Mouse (Mus musculus) forebrain, embryonic 14.5 days (tissue): ENCODE measurements at regions not wholly inside any gene's neighbourhood (a gene's known extent, or its start where the extent isn't known, plus 50 kb on each side); places are given as distances from the start of the nearest gene placed in this dataset.
A peak's percentile ranks its signal among the peaks of the same experiment; 100 is the strongest.

ENCODE experiments used
- ATAC-seq: fragments of 200-750 bp; cut with Nextera tagmentation; 2 replicates; pipeline ENCODE4 v1.8.0; 2017; ENCODE audit warnings: mild to moderate bottlenecking, moderate library complexity
- DNase-seq: peaks from one replicate; pipeline ENCODE4 v3.0.0-alpha.2; 2015; ENCODE audit warnings: low spot score
- H3K27ac ChIP-seq: fragments of 300-500 bp; sonication (generic); 2 replicates; pipeline ENCODE4 v1.5.1; 2014; ENCODE audit warnings: low read depth, mild to moderate bottlenecking, control low read depth, low read length, moderate library complexity
- H3K27me3 ChIP-seq: fragments of 300-500 bp; sonication (generic); replicated peaks from 2 replicates; pipeline ENCODE4 v1.6.1; 2014; ENCODE audit warnings: low read length, control low read depth, mixed read lengths; ENCODE audit not compliant: control insufficient read depth, insufficient read depth
- H3K36me3 ChIP-seq: fragments of 300-500 bp; sonication (generic); 2 replicates; pipeline ENCODE4 v1.6.1; 2014; ENCODE audit warnings: low read length, control low read depth; ENCODE audit not compliant: control insufficient read depth, insufficient read depth
- H3K4me1 ChIP-seq: fragments of 300-500 bp; sonication (generic); 2 replicates; pipeline ENCODE4 v1.6.1; 2014; ENCODE audit warnings: antibody characterized with exemption, low read length, control low read depth; ENCODE audit not compliant: control insufficient read depth, insufficient read depth
- H3K4me2 ChIP-seq: fragments of 300-500 bp; sonication (generic); 2 replicates; pipeline ENCODE4 v1.6.1; 2014; ENCODE audit warnings: mild to moderate bottlenecking, control low read depth, low read length
- H3K4me3 ChIP-seq: fragments of 300-500 bp; sonication (generic); 2 replicates; pipeline ENCODE4 v1.5.1; 2014; ENCODE audit warnings: low read depth, low read length, control low read depth
- H3K9ac ChIP-seq: fragments of 300-500 bp; sonication (generic); 2 replicates; pipeline ENCODE4 v1.6.1; 2014; ENCODE audit warnings: mild to moderate bottlenecking, low read length, control low read depth, moderate library complexity
- H3K9me3 ChIP-seq: fragments of 300-500 bp; sonication (generic); replicated peaks from 2 replicates; pipeline ENCODE4 v1.6.1; 2016; ENCODE audit warnings: low read length, control low read depth, mixed read lengths; ENCODE audit not compliant: control insufficient read depth
- WGBS: fragments of 180-500 bp; shearing (Covaris S2); extraction: QIAGEN DNeasy Blood & Tissue Kit; methylation state at CpG from one replicate; pipeline ENCODE4 v1.1.7; 2014; 5-methylcytosine and 5-hydroxymethylcytosine counted together

DNA sequence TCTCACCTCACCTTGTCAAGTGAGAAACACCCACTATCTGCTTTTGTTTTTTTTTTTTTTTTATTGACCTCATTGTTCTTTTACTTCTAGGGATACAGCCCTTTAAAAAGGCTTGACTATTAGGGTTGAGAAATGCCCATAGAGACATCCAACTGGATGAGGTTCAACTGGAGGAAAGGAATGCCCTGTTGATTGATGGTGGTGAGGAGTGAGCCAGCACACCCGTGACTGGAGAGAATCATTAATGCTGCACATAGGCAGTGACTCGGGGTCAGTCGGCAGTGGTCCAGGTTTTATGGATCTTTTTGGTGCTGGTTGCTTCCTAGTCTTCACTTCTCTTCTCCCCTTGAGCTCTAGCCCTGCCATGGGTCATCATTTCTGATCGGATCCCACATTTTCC lies 82.9 kb upstream of the Cryz start:
- H3K9ac ChIP-seq: no peak overlapping the region
- WGBS: 89% methylated on average over 4 of the region's 4 CpGs
- no peak overlapping the region for H3K4me3 ChIP-seq
- no peaks in the 10 kb centered on the region for H3K36me3 ChIP-seq
- ATAC-seq (no peak), DNase-seq (no peak)
- H3K4me1 ChIP-seq: no peaks in the 10 kb centered on the region
- no peaks in the 10 kb centered on the region for H3K9me3 ChIP-seq
- no peaks in the 10 kb centered on the region for H3K27me3 ChIP-seq
- no peak overlapping the region for H3K27ac ChIP-seq
- H3K4me2 ChIP-seq: no peak overlapping the region

- no peak overlapping the region for H3K4me3 ChIP-seq
- DNase-seq (no peak), ATAC-seq (no peak)
- H3K4me2 ChIP-seq: no peak overlapping the region
- H3K9ac ChIP-seq: no peak overlapping the region
- no peaks in the 10 kb centered on the region for H3K27me3 ChIP-seq
- H3K27ac ChIP-seq: no peak overlapping the region
- H3K36me3 ChIP-seq: no peaks in the 10 kb centered on the region
- 42% methylated on average over 3 of the region's 3 CpGs for WGBS
- no peaks in the 10 kb centered on the region for H3K4me1 ChIP-seq
- no peaks in the 10 kb centered on the region for H3K9me3 ChIP-seq
Measured at GRCm38 (mm10) chr3:154510160-154510559, 86.4 kb upstream of the Cryz start.

- Histone ChIP-seq H3K36me3 (no peaks in the 10 kb centered on the region), H3K27me3 (no peaks in the 10 kb centered on the region), H3K4me3 (no peak overlapping the region), H3K9me3 (no peaks in the 10 kb centered on the region), H3K27ac (no peak overlapping the region), H3K4me1 (no peaks in the 10 kb centered on the region), H3K9ac (no peak overlapping the region), H3K4me2 (no peak overlapping the region)
- ATAC-seq: no peak
- 79% methylated on average over 6 of the region's 6 CpGs for WGBS
- DNase-seq: no peak
Measured at GRCm38 (mm10) chr3:154509394-154509793, 87.1 kb upstream of the Cryz start.

GRCm38 (mm10) chr3:154493387-154493920 lies 103.1 kb upstream of the Cryz start:
- no peaks in the 10 kb centered on the region for H3K9me3 ChIP-seq
- no peak overlapping the region for H3K9ac ChIP-seq
- WGBS: 81% methylated on average over 2 of the region's 2 CpGs
- no peak for ATAC-seq
- H3K4me1 ChIP-seq: no peaks in the 10 kb centered on the region
- H3K4me3 ChIP-seq: no peak overlapping the region
- H3K4me2 ChIP-seq: no peak overlapping the region
- DNase-seq: no peak
- no peaks in the 10 kb centered on the region for H3K36me3 ChIP-seq
- no peak overlapping the region for H3K27ac ChIP-seq
- no peaks in the 10 kb centered on the region for H3K27me3 ChIP-seq

GRCm38 (mm10) chr3:154472426-154472825 lies 124.1 kb upstream of the Cryz start:
- Histone ChIP-seq H3K27me3 (no peaks in the 10 kb centered on the region), H3K4me2 (no peak overlapping the region), H3K36me3 (no peaks in the 10 kb centered on the region), H3K9me3 (no peaks in the 10 kb centered on the region), H3K27ac (no peak overlapping the region), H3K4me1 (peaks cover 7% of the 10 kb centered on the region), H3K4me3 (no peak overlapping the region), H3K9ac (no peak overlapping the region)
- no peak for ATAC-seq
- no peak for DNase-seq
- WGBS: 87% methylated on average over 2 of the region's 2 CpGs

GRCm38 (mm10) chr3:154467581-154468374 lies 128.7 kb upstream of the Cryz start:
- Histone ChIP-seq H3K9me3 (no peaks in the 10 kb centered on the region), H3K27me3 (no peaks in the 10 kb centered on the region), H3K4me1 (peaks cover 15% of the 10 kb centered on the region), H3K36me3 (no peaks in the 10 kb centered on the region), H3K4me3 (no peak overlapping the region), H3K9ac (no peak overlapping the region), H3K27ac (no peak overlapping the region), H3K4me2 (no peak overlapping the region)
- peak; percentile 93 for DNase-seq
- ATAC-seq: peak; percentile 91
- WGBS: 21% methylated on average over 13 of the region's 13 CpGs

DNA sequence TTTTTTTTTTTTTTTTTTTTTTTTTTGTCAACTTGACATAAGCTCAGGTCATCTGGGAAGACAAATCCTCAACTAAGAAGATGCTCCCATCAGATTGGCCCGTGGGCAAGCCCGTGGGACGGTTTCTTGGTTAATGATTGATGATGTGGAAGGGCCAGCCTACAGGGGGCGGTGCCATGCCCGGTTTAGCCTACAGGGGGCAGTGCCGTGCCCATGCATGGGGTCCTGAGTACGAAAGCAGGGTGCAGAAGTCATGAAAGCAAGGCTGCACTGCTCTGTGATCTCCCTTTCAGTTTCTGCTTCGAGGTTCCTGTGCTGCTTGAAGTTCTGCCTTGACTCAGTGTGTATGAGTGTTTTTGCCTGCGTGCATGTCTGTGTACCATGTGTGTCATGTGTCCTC lies 127.7 kb upstream of the Lhx8 start:
- Histone ChIP-seq H3K4me3 (no peak overlapping the region), H3K4me1 (no peaks in the 10 kb centered on the region), H3K9ac (no peak overlapping the region), H3K4me2 (no peak overlapping the region), H3K36me3 (no peaks in the 10 kb centered on the region), H3K27ac (no peak overlapping the region), H3K9me3 (no peaks in the 10 kb centered on the region), H3K27me3 (no peaks in the 10 kb centered on the region)
- WGBS: 88% methylated on average over 9 of the region's 9 CpGs
- no peak for DNase-seq
- ATAC-seq: no peak

DNA sequence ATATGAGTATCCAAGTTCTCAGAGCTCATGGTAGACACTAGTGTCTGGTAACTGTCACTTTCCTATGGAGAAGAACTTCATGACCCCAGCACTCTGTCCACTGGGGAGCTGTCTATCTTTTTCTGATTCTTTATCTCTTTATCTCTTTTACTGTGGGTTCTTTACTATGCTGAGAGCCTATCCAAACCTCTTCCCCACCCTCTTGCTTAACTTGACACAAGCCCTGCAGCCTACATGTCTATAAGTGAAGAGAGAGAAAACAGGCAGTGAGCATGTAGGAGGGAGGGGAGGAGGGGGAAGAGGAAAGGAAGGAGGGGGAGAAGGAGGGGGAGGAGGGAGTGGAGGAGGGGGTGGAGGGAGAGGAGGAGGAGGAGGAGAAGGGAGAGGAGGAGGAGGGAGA lies 122.6 kb upstream of the Lhx8 start:
- no peak overlapping the region for H3K27ac ChIP-seq
- ATAC-seq: no peak
- H3K4me1 ChIP-seq: no peaks in the 10 kb centered on the region
- H3K4me2 ChIP-seq: no peak overlapping the region
- no peak for DNase-seq
- H3K4me3 ChIP-seq: no peak overlapping the region
- H3K9me3 ChIP-seq: no peaks in the 10 kb centered on the region; the same call in 1 of the 2 replicates
- no peaks in the 10 kb centered on the region for H3K36me3 ChIP-seq
- no peaks in the 10 kb centered on the region for H3K27me3 ChIP-seq
- H3K9ac ChIP-seq: no peak overlapping the region

DNA sequence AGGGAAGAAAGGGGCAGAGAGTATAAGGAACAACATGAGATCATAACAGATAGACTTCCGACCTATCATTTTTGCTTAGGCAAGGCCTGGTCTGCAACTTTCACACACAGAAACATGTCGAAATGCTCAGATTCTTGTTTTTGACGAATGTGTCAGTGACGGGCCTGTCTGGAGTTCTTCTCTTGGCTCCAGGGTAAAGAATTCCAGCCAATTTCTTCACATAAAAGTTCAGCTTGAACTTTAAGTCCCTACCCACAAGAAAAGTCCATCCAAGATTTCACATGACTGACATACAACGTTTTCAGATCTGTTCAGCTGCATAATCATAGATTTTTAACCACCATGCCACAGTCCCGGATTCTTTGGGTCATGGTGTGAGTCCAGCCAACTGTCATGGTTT lies 122.1 kb upstream of the Lhx8 start:
- H3K4me1 ChIP-seq: no peaks in the 10 kb centered on the region
- H3K4me3 ChIP-seq: no peak overlapping the region
- H3K9me3 ChIP-seq: no peaks in the 10 kb centered on the region; the same call in 1 of the 2 replicates
- H3K9ac ChIP-seq: no peak overlapping the region
- no peak overlapping the region for H3K4me2 ChIP-seq
- no peak for DNase-seq
- no peaks in the 10 kb centered on the region for H3K27me3 ChIP-seq
- ATAC-seq: no peak
- no peak overlapping the region for H3K27ac ChIP-seq
- H3K36me3 ChIP-seq: no peaks in the 10 kb centered on the region
- WGBS: 85% methylated on average over 6 of the region's 6 CpGs
